Mouse (Mus musculus) kidney, postnatal 14 days (tissue): ENCODE data around the gene Ucn.
A peak's percentile ranks its signal among the peaks of the same experiment; 100 is the strongest.

ENCODE experiments used
- DNase-seq: peaks from one replicate; pipeline ENCODE4 v3.0.0; 2022; ENCODE audit warnings: mixed read lengths

Ucn gene

GRCm38 (mm10) chr5:31138241-31138967 is at the start of gene Ucn:
Ucn (minus strand) TSS chr5:31138829.
- DNase-seq: no peak

- DNase-seq: no peak
Measured at GRCm38 (mm10) chr5:31183678-31184077, 45.0 kb upstream of the Ucn start.

GRCm38 (mm10) chr5:31181183-31181770 is 42.6 kb upstream of the Ucn start:
- DNase-seq: no peak

- DNase-seq: peak; percentile 96
Measured at GRCm38 (mm10) chr5:31179766-31180630, 41.4 kb upstream of the Ucn start, which contains the start of the genes Gm29609 and Gtf3c2. Gm29609 (minus strand) TSS chr5:31179911. Gtf3c2 (minus strand) TSS chr5:31180144.

GRCm38 (mm10) chr5:31179301-31179765 is 40.7 kb upstream of the Ucn start:
- DNase-seq: no peak

DNA sequence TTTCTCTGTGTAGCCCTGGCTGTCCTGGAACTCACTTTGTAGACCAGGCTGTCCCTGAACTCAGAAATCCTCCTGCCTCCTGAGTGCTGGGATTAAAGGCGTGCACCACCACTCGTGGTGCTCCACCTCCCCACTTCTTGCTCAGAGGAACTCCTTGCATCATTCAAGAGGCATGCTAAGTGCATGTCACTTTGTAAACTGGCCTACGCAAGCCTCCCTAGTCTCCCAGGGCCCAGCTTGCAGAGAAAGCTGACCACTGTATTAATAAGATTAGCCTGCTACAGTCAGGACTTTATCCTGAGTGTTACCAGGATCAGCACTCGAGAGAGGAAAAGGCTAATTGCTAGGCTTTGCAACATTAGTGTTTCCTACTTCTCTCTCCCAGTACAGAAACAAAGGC is 30.0 kb upstream of the Ucn start:
- DNase-seq: no peak

- DNase-seq: no peak
Measured at GRCm38 (mm10) chr5:31164878-31165277, 26.2 kb upstream of the Ucn start.

DNA sequence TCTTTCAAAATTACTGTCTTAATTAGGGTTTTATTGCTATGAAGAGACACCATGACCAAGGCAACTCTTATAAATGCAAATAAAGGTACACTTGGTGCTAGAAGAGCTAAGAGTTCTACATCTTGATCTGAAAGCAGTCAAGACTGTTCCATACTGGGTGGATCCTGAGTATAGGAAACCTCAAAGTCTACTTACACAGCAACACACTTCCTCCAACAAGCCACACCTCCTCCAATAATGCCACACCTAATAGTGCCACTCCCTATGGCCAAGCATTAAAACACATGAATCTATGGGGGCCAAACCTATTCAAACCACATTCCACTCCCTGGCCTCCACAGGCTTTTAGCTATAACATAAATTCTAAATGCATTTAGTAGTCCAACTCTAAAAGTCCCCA is 23.8 kb upstream of the Ucn start:
- no peak for DNase-seq

DNA sequence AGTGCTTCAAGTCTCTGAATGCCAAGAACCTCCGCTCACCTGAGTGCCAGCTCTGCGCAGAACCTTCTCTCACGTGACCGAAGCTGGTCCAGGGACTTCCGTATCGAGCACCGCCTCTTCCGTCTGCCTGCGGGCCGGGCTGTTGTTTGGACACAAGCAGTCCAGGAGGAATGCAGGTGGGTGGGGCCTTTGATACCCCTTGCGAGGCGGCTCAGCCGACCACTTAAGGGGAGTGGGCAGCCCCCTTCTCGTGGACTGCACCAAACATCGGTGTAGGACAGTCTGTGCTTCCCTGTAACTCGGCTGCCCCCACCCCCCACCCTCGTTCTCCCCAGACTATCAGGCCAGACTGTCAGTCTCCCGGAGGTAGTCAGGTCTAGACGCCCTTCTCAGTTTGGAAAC is 15.5 kb upstream of the Ucn start, which contains the start of gene Mpv17:
Mpv17 (minus strand) TSS at position 100 of the 402 bp plus-strand sequence.
- DNase-seq: peak; percentile 91

DNA sequence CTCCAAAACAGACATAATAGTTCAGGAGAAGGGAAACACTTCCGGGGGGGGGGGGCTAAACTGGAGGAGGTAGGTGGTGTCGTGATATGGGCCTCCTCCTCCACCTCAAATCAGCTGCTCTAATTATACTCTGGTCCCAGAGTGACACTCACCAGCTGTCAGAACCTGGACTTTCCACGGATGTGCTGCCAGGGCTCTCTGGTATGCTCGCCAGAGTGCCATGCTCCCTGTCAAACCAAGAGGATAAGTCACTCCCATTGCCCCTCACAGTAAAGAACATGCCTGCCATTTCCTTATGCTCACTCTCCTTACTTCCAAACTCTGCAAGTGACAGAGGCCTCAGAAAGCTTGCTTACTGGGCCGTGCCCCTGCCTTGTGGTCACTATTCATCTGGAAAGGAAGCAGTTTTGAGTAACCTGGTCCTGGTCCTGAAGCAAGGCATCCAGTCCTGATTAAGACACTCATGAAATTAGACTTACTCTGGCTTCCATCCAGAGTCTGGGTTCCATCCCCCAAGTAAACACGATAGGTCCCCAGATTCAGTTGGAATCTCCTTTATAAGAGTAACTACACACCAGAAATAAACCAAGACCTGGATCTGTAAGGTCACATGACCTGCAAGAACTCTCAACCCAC is 15.0 kb upstream of the Ucn start:
- DNase-seq: no peak

GRCm38 (mm10) chr5:31151746-31152145 is 13.1 kb upstream of the Ucn start:
- no peak for DNase-seq

GRCm38 (mm10) chr5:31149781-31150180 is 11.2 kb upstream of the Ucn start:
- DNase-seq: no peak

DNA sequence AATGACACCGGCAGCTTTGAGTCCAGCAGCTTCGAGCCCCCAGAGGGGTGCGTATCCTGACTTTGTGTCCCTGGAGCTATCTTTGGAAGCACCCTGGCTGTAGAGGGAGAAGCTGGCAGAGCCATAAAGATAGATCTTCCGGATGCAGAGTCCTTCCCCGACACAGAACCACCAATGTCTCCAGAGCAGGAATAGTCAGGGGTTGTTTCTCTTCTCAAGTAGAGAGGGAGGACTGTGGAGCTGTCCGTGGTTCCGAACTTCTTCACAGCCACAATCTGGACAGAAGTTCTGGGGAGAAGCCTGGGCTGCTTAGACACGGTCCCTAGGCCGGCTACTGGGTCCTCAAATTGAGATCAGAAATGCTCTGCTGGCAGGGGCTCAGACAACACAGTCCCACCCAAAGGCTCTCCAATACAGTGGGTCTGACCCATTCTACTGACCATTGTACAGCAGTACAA is 368 bp upstream of the Ucn start:
- DNase-seq: peak; percentile 27

DNA sequence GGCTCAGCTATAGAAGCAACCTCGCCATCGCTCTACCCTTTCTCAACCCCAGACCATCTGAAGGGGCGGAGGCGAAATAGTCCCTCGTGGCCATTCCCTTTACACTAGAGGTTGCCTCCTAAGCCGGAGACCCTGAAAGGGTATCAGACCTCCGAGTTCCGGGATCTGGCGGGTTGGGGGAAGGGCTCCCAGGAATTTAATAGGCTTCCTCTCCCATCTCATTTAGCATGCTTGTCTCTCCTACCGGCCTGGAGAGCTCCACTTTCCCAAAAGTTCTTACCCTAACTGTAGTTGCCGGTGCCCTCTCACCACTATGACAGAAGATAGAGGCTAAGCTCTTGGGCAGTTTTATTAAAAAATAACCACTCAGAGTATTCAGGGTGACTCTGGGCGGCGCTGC is 971 bp downstream of the Ucn start:
- no peak for DNase-seq

GRCm38 (mm10) chr5:31136730-31137424 is 1.8 kb downstream of the Ucn start:
- DNase-seq: no peak

DNA sequence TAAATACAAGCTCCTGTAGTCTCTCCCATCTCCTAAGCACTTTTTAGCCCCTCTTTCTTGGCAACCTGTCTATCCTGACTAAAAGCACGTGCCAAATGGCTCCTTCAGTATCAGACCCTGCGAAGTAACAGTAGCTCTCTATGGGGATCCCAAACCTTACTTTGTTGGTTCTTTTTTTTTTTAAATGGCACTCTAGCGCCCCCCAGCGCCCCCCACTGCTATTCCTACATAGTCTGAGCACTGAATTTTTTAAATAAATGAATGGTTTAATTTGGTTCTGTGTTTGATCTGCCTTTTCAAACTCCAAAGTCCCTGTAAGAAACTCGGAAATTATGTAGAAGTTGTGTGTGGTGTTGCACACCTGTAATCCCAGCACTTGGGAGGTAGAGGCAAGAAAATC is 12.6 kb downstream of the Ucn start:
- DNase-seq: no peak

DNA sequence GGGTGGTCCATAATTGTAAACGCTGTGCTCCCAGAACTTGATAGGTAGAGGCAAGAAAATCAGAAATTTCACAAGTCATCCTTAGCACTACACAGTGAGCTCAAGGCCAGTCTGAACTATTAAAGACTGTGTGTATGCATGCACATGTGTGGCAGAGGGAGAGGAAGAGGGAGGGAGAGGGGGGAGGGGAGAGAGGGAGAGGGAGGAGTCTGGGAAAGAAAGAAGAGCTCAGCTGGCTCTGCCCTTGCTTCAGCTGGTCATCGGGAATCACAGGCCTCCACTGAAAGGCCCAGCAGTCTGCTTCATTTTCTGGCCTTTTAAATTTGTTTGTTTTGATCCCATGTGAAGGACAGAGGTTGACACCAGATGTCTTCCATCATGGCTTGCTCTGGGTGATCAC is 15.1 kb downstream of the Ucn start:
- DNase-seq: no peak

- DNase-seq: no peak
Measured at GRCm38 (mm10) chr5:31121111-31121510, 17.5 kb downstream of the Ucn start.

DNA sequence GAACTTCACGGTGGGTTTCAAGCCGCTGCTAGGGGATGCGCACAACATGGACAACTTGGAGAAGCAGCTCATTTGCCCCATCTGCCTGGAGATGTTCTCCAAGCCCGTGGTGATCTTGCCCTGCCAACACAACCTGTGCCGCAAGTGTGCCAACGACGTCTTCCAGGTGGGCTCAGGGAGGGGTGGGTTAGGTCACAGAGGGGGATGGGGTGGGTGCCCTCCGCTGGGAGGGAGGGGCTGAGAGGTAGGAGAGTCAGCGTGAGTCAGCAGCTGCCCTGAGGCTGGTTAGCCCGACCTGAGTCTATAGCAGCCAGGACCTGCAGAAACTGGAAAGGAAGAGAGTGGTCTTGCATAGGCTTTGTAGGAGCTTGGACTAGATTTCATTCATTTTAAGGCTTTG is 21.7 kb downstream of the Ucn start:
- DNase-seq: no peak

DNA sequence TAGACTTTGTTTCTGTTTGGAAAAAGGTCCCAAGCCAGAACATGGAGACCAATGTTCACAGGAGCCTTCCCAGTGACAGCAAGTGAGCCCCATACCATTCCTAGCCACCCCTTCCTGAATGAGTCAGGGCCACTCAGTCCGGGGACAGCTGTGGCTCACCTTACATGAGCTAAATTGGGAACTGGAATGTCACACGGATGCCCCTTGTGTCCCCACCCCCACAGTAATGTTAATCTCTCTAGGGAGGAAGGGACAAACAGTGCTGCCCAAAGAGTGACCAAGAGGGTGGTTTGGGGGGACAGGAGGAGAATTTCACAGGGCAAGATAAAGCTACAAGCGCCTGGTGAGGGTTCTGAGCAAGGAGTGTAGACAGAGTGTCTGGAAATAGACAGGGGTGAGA is 22.3 kb downstream of the Ucn start, which contains the start of gene Trim54:
Trim54 (plus strand) TSS at position 359 of the 400 bp plus-strand sequence.
- no peak for DNase-seq

- DNase-seq: peak; percentile 14
Measured at GRCm38 (mm10) chr5:31110781-31111180, 27.8 kb downstream of the Ucn start.

GRCm38 (mm10) chr5:31108000-31108490 is 30.6 kb downstream of the Ucn start, which contains the start of gene Slc30a3:
Slc30a3 (minus strand) TSS chr5:31108237.
- no peak for DNase-seq
